Mouse (Mus musculus): Measurements from ENCODE around the gene Rpgrip1l.
A peak's percentile ranks its signal among the peaks of the same experiment; 100 is the strongest.

DNA sequence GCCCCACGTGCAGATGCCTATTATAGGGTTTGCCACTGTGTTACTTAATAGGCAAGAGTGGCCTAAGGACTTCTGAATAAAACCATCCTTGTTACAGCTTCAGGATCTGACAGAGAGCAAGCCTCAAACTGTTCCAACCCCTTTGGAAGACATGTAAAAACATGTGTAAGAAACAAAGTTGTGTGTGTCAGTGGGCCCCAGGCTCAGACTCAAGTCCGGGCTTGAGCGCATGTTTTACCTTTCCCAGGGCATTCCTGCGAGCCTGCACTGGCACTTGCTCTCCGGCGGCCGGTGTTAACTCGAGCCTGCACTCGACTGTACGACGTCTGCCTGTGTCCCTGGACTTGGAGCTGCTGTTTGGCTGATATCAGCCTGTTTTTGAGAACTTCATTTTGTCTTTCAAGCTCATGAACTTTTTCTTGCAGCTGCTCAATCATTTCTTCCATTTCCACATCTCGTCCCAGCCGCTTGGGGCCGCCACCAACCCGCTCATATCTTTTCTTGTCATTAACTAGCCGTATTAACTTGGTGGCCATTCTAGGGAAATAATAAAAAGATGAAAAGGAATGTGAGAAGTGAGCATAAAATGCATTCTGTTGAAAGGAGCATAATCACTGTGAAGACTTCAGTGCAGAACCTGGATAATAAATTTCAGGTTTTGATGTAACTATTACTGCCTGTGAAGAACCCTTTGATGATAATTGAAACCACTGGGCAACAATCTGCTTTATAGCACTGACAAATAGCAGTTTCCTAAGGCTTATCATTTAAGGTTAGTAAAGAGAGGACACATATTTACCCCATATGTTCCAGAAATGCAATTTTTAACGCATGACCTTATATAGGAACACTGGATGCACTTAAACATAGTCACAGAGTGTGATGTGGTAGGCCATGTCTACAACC, 8.3 kb downstream of the Rpgrip1l start:
- TF ChIP-seq CTCF (IDR thresholded peaks at IDR 0.05; ENCODE audit: borderline replicate concordance, insufficient read depth, low read depth, low read length) (peak; percentile 11; the same call in 1 of the 2 replicates), POLR2A (IDR thresholded peaks at IDR 0.05; ENCODE audit: borderline replicate concordance, insufficient read depth, low read length) (no peak)

All from cerebellum, adult 2 months (tissue).